Mouse (Mus musculus): ENCODE measurements at regions not wholly inside any gene's neighbourhood (a gene's known extent, or its start where the extent isn't known, plus 50 kb on each side); places are given as distances from the start of the nearest gene placed in this dataset.
A peak's percentile ranks its signal among the peaks of the same experiment; 100 is the strongest.

DNA sequence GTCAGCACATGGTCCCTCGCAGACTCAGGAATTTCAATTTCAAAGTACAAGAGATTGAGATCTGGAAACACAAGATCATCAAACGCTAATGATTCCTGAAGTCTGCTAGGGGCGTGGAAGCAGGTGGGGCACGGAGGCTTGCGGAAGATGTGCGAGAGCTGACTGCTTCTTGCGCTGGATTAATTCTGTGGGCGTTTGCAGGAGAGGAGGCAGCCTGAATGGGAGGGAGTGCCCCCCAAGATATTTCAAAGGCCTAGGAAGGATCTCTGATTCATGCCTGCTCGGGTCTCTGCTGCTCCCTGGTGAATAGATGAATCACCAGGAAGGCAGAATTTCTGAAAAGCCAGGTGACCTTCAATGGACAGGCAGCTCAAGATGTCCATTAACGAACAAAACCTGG is 442.1 kb downstream of the Tmem114 start:
- H3K4me3 ChIP-seq (replicated peaks), result no peak overlapping the region
- H3K27ac ChIP-seq (replicated peaks), result no peak overlapping the region
- no peak for ATAC-seq (ENCODE audit: insufficient number of reproducible peaks, low FRiP score, low TSS enrichment, low read depth)
- no peak overlapping the region for H3K4me2 ChIP-seq (replicated peaks)
- no peaks in the 10 kb centered on the region for H3K4me1 ChIP-seq
- H3K9ac ChIP-seq, result no peak overlapping the region
- H3K9me3 ChIP-seq (replicated peaks), result no peaks in the 10 kb centered on the region
- 35% methylated on average over 10 of the region's 10 CpGs for WGBS
- no peaks in the 10 kb centered on the region for H3K36me3 ChIP-seq
- no peaks in the 10 kb centered on the region for H3K27me3 ChIP-seq

DNA sequence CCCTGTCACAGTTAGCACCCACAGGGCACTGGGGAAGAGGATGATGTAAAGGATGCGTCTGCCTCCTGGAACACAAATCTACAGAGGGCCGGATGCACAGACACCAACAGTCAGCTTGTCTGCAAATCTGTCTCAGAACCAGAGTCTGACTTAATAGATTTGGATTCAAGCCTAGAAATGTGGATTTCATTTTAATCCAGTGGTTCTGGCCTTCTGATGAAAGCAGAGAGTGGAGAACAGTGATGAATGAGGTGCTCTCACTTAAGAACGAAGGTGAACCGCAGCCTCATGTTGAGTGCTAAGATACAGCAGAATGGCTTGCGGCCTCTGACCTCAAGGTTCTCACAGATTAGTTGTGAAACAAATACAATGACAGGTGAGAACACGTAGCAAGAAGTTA is 446.5 kb downstream of the Tmem114 start:
- Histone ChIP-seq H3K27me3 (no peaks in the 10 kb centered on the region), H3K9ac (no peak overlapping the region), H3K4me1 (no peaks in the 10 kb centered on the region), H3K9me3 (replicated peaks) (no peaks in the 10 kb centered on the region), H3K36me3 (no peaks in the 10 kb centered on the region), H3K27ac (replicated peaks) (no peak overlapping the region), H3K4me3 (replicated peaks) (no peak overlapping the region), H3K4me2 (replicated peaks) (no peak overlapping the region)
- WGBS, result 40% methylated on average over 6 of the region's 6 CpGs
- no peak for ATAC-seq (ENCODE audit: insufficient number of reproducible peaks, low FRiP score, low TSS enrichment, low read depth)

DNA sequence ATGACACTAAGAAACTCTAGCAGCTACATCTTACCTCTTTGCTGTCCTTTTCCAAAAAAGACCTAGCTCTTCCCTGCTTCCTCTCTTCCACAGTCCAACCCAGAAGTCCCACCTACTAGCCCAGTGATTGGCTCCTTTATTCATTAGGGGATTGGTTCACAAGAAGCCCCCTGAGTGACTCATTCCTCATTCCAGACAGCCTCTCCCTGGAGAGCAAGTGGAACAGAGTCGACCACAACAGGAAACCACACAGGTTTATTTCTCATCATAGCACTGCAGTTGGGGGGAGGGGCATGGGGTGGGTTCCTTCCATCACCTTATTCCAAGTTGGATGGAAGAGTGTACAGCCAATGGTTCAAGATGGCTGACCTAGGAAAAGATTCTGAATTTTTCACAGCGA is 473.3 kb downstream of the Tmem114 start:
- Histone ChIP-seq H3K27me3 (no peaks in the 10 kb centered on the region), H3K9me3 (replicated peaks) (no peaks in the 10 kb centered on the region), H3K36me3 (no peaks in the 10 kb centered on the region), H3K9ac (no peak overlapping the region), H3K4me1 (no peaks in the 10 kb centered on the region), H3K4me2 (replicated peaks) (no peak overlapping the region), H3K27ac (replicated peaks) (no peak overlapping the region), H3K4me3 (replicated peaks) (no peak overlapping the region)
- no peak for ATAC-seq (ENCODE audit: insufficient number of reproducible peaks, low FRiP score, low TSS enrichment, low read depth)
- WGBS, result 77% methylated on average over 2 of the region's 2 CpGs

DNA sequence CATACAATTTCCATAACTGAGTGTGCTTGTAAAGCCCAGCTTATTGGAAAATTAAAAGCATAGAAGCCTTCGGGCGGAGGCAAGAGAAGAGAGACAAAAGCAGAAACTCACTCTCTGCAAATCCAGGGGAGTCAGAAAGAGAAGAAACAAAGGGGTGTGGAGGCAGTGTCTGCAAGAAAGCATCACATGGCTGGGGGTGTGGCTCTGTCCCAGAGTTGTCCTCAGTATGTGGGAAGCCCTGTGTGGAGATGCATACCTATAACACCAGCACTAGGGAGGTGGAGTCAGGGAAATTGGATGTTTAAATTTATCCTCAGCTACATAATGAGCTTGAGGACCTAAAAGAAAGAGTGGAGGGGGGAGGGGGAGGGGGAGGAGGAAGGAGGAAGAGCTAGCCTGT is 482.6 kb downstream of the Tmem114 start:
- Histone ChIP-seq H3K36me3 (no peaks in the 10 kb centered on the region), H3K9me3 (replicated peaks) (no peaks in the 10 kb centered on the region), H3K4me1 (no peaks in the 10 kb centered on the region), H3K27ac (replicated peaks) (no peak overlapping the region), H3K4me2 (replicated peaks) (no peak overlapping the region), H3K9ac (no peak overlapping the region), H3K4me3 (replicated peaks) (no peak overlapping the region), H3K27me3 (no peaks in the 10 kb centered on the region)
- ATAC-seq (ENCODE audit: insufficient number of reproducible peaks, low FRiP score, low TSS enrichment, low read depth), result no peak
- WGBS, result 75% methylated on average over 2 of the region's 2 CpGs

DNA sequence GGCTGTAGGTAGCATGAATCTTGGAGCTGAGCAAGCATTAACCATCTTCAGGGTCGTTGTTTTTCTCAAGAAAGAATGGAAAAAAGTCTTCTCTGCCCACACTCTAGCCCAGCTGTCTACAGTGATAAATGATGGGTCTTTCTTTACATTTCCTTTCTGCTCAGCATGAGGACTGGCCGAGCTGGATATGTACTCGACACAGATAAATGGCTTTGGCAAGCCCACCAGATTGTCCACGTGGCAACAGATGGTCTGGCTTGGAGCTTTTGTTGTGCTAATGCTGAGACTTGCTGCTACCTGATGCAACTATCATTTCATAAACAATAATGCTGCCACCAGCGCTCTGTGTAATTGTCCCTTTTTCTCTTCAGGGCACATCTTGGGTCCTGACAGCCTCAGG is 487.8 kb downstream of the Tmem114 start:
- Histone ChIP-seq H3K27me3 (no peaks in the 10 kb centered on the region), H3K27ac (replicated peaks) (no peak overlapping the region), H3K4me3 (replicated peaks) (no peak overlapping the region), H3K9me3 (replicated peaks) (no peaks in the 10 kb centered on the region), H3K4me2 (replicated peaks) (no peak overlapping the region), H3K9ac (no peak overlapping the region), H3K4me1 (no peaks in the 10 kb centered on the region), H3K36me3 (no peaks in the 10 kb centered on the region)
- 62% methylated on average over 5 of the region's 5 CpGs for WGBS
- no peak for ATAC-seq (ENCODE audit: insufficient number of reproducible peaks, low FRiP score, low TSS enrichment, low read depth)

DNA sequence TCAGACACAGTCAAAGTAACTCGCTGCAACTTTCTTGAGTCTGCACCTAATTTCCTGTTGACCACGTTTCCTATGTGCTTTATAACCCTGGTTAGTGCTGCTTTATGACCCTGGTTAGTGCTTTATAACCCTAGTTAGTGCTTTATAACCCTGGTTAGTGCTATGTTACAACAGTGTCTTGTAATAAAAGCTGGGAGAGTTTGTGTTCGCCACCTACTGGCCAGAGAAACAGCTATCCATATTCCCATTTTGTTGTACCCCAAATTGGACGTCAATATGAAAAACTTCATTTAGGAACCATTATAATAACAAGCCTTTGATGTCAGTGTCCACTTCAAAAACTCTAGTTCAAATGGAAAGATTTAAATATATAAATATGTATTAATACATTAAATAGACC is 492.6 kb downstream of the Tmem114 start:
- Histone ChIP-seq H3K9me3 (replicated peaks) (no peaks in the 10 kb centered on the region), H3K36me3 (no peaks in the 10 kb centered on the region), H3K4me2 (replicated peaks) (no peak overlapping the region), H3K4me3 (replicated peaks) (no peak overlapping the region), H3K9ac (no peak overlapping the region), H3K4me1 (peaks cover 9% of the 10 kb centered on the region; the same call in 1 of the 2 replicates), H3K27me3 (no peaks in the 10 kb centered on the region), H3K27ac (replicated peaks) (no peak overlapping the region)
- ATAC-seq (ENCODE audit: insufficient number of reproducible peaks, low FRiP score, low TSS enrichment, low read depth), result no peak
- 51% methylated on average over 4 of the region's 4 CpGs for WGBS

DNA sequence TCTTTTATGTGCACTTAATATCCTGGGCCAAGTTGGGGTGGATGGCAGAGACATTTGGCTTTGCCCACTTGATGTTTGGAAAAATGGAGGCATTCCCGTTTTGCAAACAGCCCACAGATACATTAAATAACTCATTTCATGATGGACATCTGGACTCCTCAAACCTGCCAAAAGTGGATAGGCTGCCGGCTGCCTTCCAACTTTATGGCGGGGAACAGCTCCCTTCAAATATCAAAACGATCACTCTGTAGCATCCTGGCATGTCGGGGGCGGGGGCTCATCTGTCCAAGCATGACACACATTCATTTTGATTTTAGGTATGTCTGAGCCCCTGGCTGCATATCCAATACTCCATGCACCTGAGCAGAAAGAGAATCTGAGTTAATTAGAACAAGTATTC is 493.3 kb downstream of the Tmem114 start:
- 82% methylated on average over 6 of the region's 6 CpGs for WGBS
- Histone ChIP-seq H3K36me3 (no peaks in the 10 kb centered on the region), H3K9me3 (replicated peaks) (no peaks in the 10 kb centered on the region), H3K9ac (no peak overlapping the region), H3K4me3 (replicated peaks) (no peak overlapping the region), H3K4me1 (peaks cover 9% of the 10 kb centered on the region; the same call in 1 of the 2 replicates), H3K27me3 (no peaks in the 10 kb centered on the region), H3K27ac (replicated peaks) (no peak overlapping the region), H3K4me2 (replicated peaks) (no peak overlapping the region)
- ATAC-seq (ENCODE audit: insufficient number of reproducible peaks, low FRiP score, low TSS enrichment, low read depth), result no peak

DNA sequence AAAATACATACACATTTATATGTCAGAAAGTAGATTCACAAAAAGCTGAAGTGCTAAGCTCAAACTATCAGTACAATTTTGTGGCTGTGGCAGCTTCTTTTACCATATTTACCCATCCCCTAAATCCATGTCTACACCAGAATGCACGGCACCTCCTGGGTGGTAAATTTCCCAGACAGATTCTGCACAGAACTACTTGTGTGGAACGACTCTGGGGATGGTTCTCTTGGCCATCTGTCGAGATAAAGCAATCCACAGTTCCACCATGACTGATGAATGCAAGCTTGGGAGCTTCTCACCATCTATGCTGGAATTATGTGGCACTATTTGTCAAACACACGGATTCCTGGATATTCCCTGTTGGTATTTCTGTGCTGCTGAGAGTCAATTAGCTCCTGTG is 495.8 kb downstream of the Tmem114 start:
- Histone ChIP-seq H3K4me3 (replicated peaks) (no peak overlapping the region), H3K27ac (replicated peaks) (no peak overlapping the region), H3K27me3 (no peaks in the 10 kb centered on the region), H3K4me2 (replicated peaks) (no peak overlapping the region), H3K9me3 (replicated peaks) (no peaks in the 10 kb centered on the region), H3K9ac (no peak overlapping the region), H3K36me3 (no peaks in the 10 kb centered on the region), H3K4me1 (peaks cover 9% of the 10 kb centered on the region; the same call in 1 of the 2 replicates)
- no peak for ATAC-seq (ENCODE audit: insufficient number of reproducible peaks, low FRiP score, low TSS enrichment, low read depth)
- WGBS, result 62% methylated on average over 4 of the region's 4 CpGs

DNA sequence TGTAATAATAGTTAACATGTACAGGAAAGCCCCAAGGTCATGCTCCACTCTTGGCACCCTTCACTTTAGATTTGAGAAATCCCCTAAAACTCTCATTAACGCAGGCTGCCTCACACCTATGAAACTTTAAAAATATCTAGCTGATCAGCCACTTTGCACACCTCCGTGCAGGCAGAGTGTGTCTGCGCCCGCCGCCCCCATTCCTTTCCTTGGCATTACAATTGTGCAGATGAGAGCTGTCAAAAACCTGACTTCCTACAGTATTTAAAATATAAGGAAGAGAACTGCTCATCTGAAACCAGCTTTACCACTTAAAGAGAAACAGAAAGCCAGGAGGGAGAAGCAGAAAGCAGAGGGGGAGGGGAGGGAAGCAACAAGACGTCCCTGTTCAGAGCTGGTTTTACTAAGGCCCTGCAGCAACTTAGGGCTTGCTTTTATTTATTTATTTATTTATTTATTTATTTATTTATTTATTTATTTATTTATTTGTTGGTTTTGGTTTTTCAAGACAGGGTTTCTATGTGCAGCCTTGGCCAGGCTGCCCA is 496.5 kb downstream of the Tmem114 start:
- Histone ChIP-seq H3K4me2 (replicated peaks) (peak overlapping the region; percentile 15; the same call in 1 of the 2 replicates), H3K4me1 (peaks cover 9% of the 10 kb centered on the region; the same call in 1 of the 2 replicates), H3K9ac (no peak overlapping the region), H3K36me3 (no peaks in the 10 kb centered on the region), H3K27ac (replicated peaks) (no peak overlapping the region), H3K9me3 (replicated peaks) (no peaks in the 10 kb centered on the region), H3K4me3 (replicated peaks) (no peak overlapping the region), H3K27me3 (no peaks in the 10 kb centered on the region)
- ATAC-seq (ENCODE audit: insufficient number of reproducible peaks, low FRiP score, low TSS enrichment, low read depth), result no peak
- 52% methylated on average over 6 of the region's 6 CpGs for WGBS

DNA sequence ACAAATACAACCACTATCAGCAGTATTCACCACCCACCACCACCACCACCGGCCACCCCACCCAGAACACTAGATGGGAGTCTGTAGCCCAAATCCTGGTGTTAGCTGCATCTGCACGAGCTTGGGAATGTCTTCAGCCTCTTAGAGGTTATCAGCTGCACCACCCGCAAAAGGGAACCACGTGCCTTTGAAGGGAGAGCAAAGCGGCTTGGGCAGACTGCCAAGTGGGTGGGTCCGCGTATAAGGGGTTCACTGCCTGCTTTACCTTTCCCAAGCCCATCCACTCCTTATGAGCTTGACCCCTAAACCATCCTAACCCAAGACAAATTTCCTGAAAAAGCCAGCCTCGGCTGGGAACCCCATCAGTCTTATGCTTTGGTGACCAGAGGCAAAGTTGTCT is 497.2 kb downstream of the Tmem114 start:
- Histone ChIP-seq H3K36me3 (no peaks in the 10 kb centered on the region), H3K9ac (no peak overlapping the region), H3K27me3 (no peaks in the 10 kb centered on the region), H3K27ac (replicated peaks) (no peak overlapping the region), H3K9me3 (replicated peaks) (no peaks in the 10 kb centered on the region), H3K4me1 (peaks cover 9% of the 10 kb centered on the region; the same call in 1 of the 2 replicates), H3K4me3 (replicated peaks) (no peak overlapping the region), H3K4me2 (replicated peaks) (peak overlapping the region; percentile 15)
- ATAC-seq (ENCODE audit: insufficient number of reproducible peaks, low FRiP score, low TSS enrichment, low read depth), result no peak
- 46% methylated on average over 8 of the region's 8 CpGs for WGBS

DNA sequence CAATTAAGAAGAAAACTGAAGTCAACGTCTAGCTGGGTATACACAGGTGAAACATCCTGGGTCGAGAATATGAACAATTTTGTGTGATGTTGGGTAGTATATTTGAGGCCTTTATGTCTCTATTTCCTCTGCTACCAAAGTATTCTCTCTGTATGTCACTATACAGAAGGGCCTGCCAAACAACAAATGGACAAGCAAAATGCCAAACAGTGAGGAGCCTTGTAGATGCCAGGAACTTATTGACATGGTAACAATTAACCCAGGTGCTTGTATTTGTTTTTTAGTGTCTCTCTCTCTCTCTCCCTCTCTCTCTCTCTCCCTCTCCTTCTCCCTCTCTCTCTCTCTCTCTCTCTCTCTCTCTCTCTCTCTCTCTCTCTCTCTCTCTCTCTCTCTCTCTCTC is 529.1 kb downstream of the Tmem114 start:
- ATAC-seq (ENCODE audit: insufficient number of reproducible peaks, low FRiP score, low TSS enrichment, low read depth), result no peak
- WGBS, result 73% methylated on average over 2 of the region's 2 CpGs
- H3K9ac ChIP-seq, result no peak overlapping the region
- H3K36me3 ChIP-seq, result no peaks in the 10 kb centered on the region
- no peak overlapping the region for H3K27ac ChIP-seq (replicated peaks)
- no peak overlapping the region for H3K4me2 ChIP-seq (replicated peaks)
- H3K9me3 ChIP-seq (replicated peaks), result no peaks in the 10 kb centered on the region
- H3K4me3 ChIP-seq (replicated peaks), result no peak overlapping the region
- H3K4me1 ChIP-seq, result no peaks in the 10 kb centered on the region
- H3K27me3 ChIP-seq, result no peaks in the 10 kb centered on the region

DNA sequence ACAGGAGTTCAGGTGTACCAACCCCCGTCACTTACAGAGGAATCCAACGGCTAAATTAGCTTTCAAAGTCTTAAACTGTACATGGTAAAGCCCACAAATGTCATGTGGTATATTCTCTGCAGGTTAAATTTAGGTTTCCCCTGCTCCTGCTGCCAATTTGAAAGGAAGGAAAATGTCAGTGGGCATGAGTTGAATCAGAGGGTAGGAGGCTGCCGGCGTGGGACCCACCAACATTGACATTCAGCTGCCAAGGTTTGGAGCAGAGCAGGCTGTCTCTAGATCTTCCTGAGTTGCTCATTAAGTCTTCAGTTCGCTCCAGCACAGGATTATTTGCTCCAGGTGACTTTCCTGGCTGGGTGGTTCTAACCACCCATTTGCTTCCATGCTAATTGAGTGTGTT is 532.1 kb downstream of the Tmem114 start:
- H3K4me1 ChIP-seq, result no peaks in the 10 kb centered on the region
- no peak overlapping the region for H3K4me2 ChIP-seq (replicated peaks)
- no peak overlapping the region for H3K9ac ChIP-seq
- no peak overlapping the region for H3K27ac ChIP-seq (replicated peaks)
- H3K36me3 ChIP-seq, result no peaks in the 10 kb centered on the region
- no peaks in the 10 kb centered on the region for H3K27me3 ChIP-seq
- 72% methylated on average over 5 of the region's 5 CpGs for WGBS
- no peaks in the 10 kb centered on the region for H3K9me3 ChIP-seq (replicated peaks)
- ATAC-seq (ENCODE audit: insufficient number of reproducible peaks, low FRiP score, low TSS enrichment, low read depth), result no peak
- no peak overlapping the region for H3K4me3 ChIP-seq (replicated peaks)
